Mouse (Mus musculus) stomach, embryonic 15.5 days (tissue): Measurements from ENCODE around the gene Zfp112. TPM values are rescaled to one million over a fixed set of nuclear protein-coding genes. Genes with fewer than 3 reads are reported as not detected.
"Not testable (repeated sequence)": the region's sequence is repeated elsewhere in the genome, so short reads cannot be mapped to it uniquely, and the experiment has no call there.

Experiments
- ATAC-seq: fragments of 200-750 bp; cut with Nextera tagmentation; 2 replicates; pipeline ENCODE4 v1.8.0; 2017; ENCODE audit warnings: low read depth, moderate number of reproducible peaks, moderate TSS enrichment; ENCODE audit not compliant: insufficient read depth, low FRiP score
- H3K27ac ChIP-seq: fragments of 300-500 bp; sonication (generic); 2 replicates; pipeline ENCODE4 v1.5.1; 2015; ENCODE audit warnings: mild to moderate bottlenecking, inconsistent platforms
- H3K27me3 ChIP-seq: fragments of 300-500 bp; sonication (generic); replicated peaks from 2 replicates; pipeline ENCODE4 v1.6.1; 2015; ENCODE audit warnings: inconsistent platforms
- H3K36me3 ChIP-seq: fragments of 300-500 bp; sonication (generic); 2 replicates; pipeline ENCODE4 v1.6.1; 2015; ENCODE audit warnings: inconsistent platforms
- H3K4me1 ChIP-seq: fragments of 300-500 bp; sonication (generic); 2 replicates; pipeline ENCODE4 v1.6.1; 2015; ENCODE audit warnings: inconsistent platforms
- H3K4me2 ChIP-seq: fragments of 300-500 bp; sonication (generic); 2 replicates; pipeline ENCODE4 v1.6.1; 2015; ENCODE audit warnings: mild to moderate bottlenecking, inconsistent platforms
- H3K4me3 ChIP-seq: fragments of 300-500 bp; sonication (generic); replicated peaks from 2 replicates; pipeline ENCODE4 v1.5.1; 2015; ENCODE audit warnings: inconsistent platforms
- H3K9ac ChIP-seq: fragments of 300-500 bp; sonication (generic); 2 replicates; pipeline ENCODE4 v1.6.1; 2015; ENCODE audit warnings: inconsistent platforms
- H3K9me3 ChIP-seq: fragments of 300-500 bp; sonication (generic); 2 replicates; pipeline ENCODE4 v1.6.1; 2016; ENCODE audit warnings: inconsistent platforms
- WGBS: fragments of 180-500 bp; shearing (Covaris S2); methylation state at CpG from one replicate; pipeline ENCODE4 v1.1.7; 2015; 5-methylcytosine and 5-hydroxymethylcytosine counted together
- polyA plus RNA-seq: library from polyadenylated mRNA; unstranded; fragments of >200 nt; fragmentation: Nextera tagmentation; extraction: Ambion mirVana; gene quantifications from 2 replicates; pipeline ENCODE4 v1.2.1, GENCODE M21; 2015

Zfp112 gene
- 6.8 and 7.4 TPM in 2 replicates for polyA plus RNA-seq

DNA sequence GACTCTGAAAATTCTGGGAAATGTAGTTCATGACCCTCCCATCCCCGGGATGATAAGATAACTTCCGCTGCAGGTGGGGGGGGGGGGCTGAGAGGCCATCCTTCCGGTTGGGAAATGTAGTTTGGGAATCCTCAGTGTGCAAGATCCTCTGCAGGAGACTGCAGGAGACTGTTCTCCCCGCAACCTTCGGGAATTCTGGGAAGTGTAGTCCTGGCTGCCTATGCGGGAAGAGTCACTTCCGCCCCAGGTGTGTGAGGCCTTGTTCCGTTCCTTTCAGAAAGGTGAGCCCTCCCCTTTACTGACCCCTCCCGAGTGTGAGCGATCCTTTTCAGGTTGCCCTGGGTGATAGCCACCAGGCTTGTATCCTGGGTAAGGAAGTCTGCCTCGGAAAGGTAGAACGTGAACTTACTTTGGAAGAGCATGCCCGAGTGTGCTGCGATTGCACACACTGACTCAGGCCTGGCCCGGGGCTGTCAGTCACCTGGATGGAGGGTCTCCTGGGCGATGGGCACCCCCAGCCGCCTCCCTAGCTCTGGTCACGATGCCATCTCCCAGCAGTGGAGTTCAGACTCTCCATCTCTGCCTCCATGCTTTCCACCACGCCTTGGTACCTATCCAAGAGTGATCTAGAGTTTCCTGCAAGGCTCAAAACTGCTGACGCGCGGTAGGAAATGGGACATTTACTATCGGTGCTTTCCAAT, at the start of gene Zfp112:
Zfp112 (plus strand) TSS at position 159 of the 701 bp plus-strand sequence.
- WGBS, result under 1% methylated on average over 23 of the region's 23 CpGs
- Histone ChIP-seq H3K36me3 (peaks cover 17% of the 10 kb centered on the region), H3K9me3 (peaks cover 7% of the 10 kb centered on the region; the same call in 1 of the 2 replicates), H3K9ac (peak within 1 kb of the TSS; percentile 38), H3K4me3 (peak within 1 kb of the TSS; percentile 65), H3K27ac (peak within 1 kb of the TSS; percentile 83), H3K4me2 (peak within 1 kb of the TSS; percentile 72), H3K4me1 (peaks cover 5% of the 10 kb centered on the region; the same call in 1 of the 2 replicates), H3K27me3 (no peaks in the 10 kb centered on the region)
- ATAC-seq, result peak; percentile 95

DNA sequence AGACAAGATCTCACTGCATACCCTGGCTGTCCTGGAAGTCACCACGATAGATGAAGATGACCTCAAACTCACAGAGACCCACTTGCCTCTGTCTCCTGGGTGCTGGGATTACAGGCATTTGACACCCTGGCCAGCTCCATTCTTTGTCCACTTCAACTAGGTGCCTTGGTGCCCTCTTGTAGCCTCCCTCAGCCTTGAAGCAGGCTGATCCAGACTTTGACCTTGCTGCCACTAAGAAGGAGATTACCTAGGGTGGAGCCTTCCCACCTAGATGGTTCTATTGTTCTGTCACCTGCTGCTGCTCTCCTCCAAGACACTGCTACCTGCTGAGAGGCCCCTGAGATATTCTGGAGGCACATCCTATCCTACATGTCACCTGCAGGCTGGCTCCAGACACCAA, 37.7 kb upstream of the Zfp112 start:
- not testable (repeated sequence) for H3K27me3 ChIP-seq, H3K9ac ChIP-seq, H3K36me3 ChIP-seq, H3K4me3 ChIP-seq, H3K4me1 ChIP-seq, H3K4me2 ChIP-seq, H3K9me3 ChIP-seq, ATAC-seq, H3K27ac ChIP-seq
- WGBS, result 21% methylated on average over 1 of the region's 1 CpGs

DNA sequence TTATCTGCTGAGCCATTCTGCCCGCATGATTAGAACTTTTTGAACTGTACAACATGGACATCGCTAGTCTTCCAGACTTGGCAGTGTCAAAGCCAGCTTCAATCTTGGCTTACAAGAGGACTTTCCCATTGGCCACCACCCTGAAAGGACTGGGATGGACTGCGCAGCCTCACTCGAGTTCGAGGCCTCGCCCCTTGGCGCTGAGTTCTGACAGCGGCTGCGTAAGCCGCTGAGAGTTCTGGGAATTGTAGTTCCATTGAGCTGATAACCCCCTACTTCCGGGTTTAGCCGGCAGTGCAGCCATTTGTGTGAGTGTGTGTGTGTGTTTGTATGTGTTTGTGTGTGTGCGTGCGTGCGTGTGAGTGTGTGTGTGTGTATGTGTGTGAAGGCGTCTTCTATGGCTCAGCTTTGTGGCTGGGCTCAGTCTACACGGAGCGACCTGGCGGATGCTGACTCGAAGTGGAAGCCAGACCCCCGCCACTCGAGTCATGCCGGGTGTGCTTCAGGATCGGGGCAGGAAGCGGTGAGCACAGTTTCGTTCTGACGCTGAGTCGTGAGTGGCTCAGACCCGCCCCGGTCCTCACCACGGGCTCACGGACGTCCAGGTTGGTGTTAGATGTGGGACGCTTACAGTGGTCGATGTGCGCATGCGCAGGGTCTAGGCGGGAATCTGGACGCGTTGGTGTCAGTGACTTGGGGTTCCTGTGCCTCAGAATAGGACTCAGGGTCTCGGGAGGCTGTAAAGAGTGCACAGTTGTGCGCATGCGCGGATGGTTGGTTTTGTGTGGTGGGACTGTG, 30.3 kb upstream of the Zfp112 start, which contains the start of gene Zfp180:
Zfp180 (plus strand) TSS at position 291 of the 798 bp plus-strand sequence.
- Histone ChIP-seq H3K4me1 (peaks cover 7% of the 10 kb centered on the region; the same call in 1 of the 2 replicates), H3K9ac (peak within 1 kb of the TSS; percentile 24), H3K27ac (peak within 1 kb of the TSS; percentile 80), H3K36me3 (peaks cover 12% of the 10 kb centered on the region), H3K4me2 (peak within 1 kb of the TSS; percentile 84), H3K9me3 (no peaks in the 10 kb centered on the region), H3K27me3 (no peaks in the 10 kb centered on the region), H3K4me3 (peak within 1 kb of the TSS; percentile 59)
- ATAC-seq, result peak; percentile 98
- WGBS, result 16% methylated on average over 44 of the region's 44 CpGs

DNA sequence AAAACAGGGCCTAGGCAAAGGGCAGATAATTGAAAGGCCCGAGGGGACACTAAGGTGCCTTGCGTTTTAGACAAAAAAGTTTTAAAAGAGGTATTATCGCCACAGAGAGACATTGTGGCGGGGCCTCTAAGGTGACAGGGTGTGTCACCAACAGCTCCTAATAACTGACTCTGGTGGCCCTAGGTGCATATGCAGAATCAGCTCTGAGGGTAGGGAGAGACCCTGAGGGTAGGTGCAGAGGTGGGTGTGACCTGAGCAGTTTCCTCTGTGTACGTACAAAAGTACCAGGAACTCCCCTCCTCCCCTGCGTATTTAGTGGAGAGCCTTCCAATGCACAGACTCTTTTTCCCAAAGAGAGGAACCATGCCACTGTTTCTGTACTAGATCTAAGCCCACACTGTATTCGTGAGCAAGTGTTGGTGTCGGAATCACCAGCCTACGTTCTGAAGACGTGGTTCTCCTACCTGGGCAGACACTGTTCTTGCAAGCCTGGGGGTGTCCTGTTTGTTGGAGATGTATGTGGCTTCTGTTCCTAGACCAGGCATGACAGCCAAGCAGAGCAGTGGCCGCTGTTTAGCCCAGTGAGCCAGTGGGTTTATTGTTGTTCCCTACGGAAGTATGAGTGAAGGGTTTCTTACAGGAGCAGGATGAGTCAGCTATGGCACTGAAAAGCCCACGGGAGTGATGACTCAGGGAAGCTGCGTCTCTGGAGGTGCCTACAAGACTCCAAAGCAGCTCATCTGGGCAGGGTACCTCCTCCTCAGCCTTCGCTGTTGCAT, 29.5 kb upstream of the Zfp112 start:
- H3K27me3 ChIP-seq, result no peaks in the 10 kb centered on the region
- H3K36me3 ChIP-seq, result peaks cover 19% of the 10 kb centered on the region
- peak overlapping the region; percentile 84 for H3K4me2 ChIP-seq
- peak; percentile 3; the same call in 1 of the 2 replicates for ATAC-seq
- H3K9me3 ChIP-seq, result no peaks in the 10 kb centered on the region
- H3K9ac ChIP-seq, result peak overlapping the region; percentile 24
- 36% methylated on average over 15 of the region's 15 CpGs for WGBS
- peaks cover 7% of the 10 kb centered on the region; the same call in 1 of the 2 replicates for H3K4me1 ChIP-seq
- H3K4me3 ChIP-seq, result peak overlapping the region; percentile 59
- H3K27ac ChIP-seq, result peak overlapping the region; percentile 80; the same call in 1 of the 2 replicates

DNA sequence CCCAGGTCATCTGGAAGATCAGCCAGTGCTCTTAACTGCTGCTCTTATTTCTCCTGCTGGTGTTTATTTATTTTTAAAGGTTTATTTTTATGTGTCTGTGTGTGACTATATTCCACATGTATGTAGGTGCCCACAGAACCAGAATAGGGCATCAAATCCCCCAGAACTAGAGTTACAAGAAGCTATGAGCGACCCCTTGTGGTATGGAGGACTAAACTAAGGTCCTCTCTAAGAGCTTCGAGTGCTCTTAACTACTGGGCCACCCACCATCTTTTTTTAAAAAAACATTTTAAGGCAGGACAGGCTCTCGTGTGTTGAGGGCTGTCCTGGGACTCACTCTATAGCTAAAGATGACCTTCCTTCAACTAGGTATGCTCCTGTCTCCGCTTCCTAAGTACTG, 25.2 kb upstream of the Zfp112 start:
- H3K9me3 ChIP-seq, result no peaks in the 10 kb centered on the region
- H3K27me3 ChIP-seq, result no peaks in the 10 kb centered on the region
- H3K4me1 ChIP-seq, result peaks cover 7% of the 10 kb centered on the region; the same call in 1 of the 2 replicates
- H3K27ac ChIP-seq, result no peak overlapping the region
- no peak overlapping the region for H3K4me3 ChIP-seq
- WGBS, result 91% methylated on average over 4 of the region's 4 CpGs
- H3K36me3 ChIP-seq, result peaks cover 19% of the 10 kb centered on the region
- ATAC-seq, result no peak
- no peak overlapping the region for H3K4me2 ChIP-seq
- no peak overlapping the region for H3K9ac ChIP-seq

DNA sequence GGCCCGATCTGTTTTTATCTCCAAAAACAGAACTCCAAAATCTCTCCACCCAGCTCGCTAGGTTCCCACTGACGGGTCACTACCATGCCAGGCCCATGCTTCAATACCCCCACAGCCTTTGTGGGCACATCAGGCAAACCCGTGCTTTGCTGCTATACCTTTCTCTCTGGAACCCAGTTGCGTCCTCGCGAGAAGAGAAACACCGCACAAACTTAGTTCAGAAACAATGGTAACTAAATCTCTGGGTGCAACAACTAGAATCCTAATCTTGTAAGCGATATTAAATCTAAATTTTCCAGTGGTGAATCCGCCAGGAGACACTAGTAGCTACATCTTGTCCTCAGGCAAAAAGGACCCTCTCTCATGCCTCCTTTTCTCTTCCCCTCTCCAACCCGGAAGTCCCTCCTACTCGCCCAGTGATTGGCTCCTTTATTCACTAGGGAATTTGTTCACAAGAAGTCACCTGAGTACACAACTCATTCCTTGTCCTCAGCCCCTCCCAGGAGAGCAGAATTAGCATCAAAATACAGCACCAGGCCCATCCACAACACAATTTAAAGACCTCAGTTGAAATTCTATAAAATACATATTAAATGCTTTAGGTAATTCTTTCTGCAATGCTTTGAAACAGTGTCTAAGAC, 24.5 kb upstream of the Zfp112 start:
- Histone ChIP-seq H3K4me3 (no peak overlapping the region), H3K9ac (no peak overlapping the region), H3K27me3 (no peaks in the 10 kb centered on the region), H3K4me1 (peaks cover 4% of the 10 kb centered on the region; the same call in 1 of the 2 replicates), H3K4me2 (no peak overlapping the region), H3K9me3 (no peaks in the 10 kb centered on the region), H3K27ac (no peak overlapping the region), H3K36me3 (peaks cover 19% of the 10 kb centered on the region)
- WGBS, result 94% methylated on average over 12 of the region's 12 CpGs
- ATAC-seq, result no peak

DNA sequence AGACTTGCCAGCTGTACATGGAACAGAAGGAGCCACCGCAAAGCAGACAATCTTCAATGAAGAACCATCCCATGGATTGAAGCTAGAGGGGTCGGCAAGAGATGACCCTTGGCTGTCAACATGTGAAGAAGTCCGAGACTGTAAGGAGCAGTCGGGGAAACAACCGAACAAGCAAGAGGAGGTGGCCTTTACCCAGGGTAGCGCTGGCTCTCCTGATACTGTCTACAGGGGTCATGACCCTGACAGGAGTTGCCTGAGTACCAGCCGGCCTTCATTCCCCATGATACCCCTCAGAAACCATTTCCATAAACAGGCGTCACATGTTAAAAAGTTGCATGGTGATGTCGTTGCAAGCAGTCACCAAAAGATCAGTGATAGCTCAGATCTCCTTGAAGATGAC, 7.7 kb upstream of the Zfp112 start:
- Histone ChIP-seq H3K36me3 (peaks cover 96% of the 10 kb centered on the region), H3K27ac (no peak overlapping the region)

DNA sequence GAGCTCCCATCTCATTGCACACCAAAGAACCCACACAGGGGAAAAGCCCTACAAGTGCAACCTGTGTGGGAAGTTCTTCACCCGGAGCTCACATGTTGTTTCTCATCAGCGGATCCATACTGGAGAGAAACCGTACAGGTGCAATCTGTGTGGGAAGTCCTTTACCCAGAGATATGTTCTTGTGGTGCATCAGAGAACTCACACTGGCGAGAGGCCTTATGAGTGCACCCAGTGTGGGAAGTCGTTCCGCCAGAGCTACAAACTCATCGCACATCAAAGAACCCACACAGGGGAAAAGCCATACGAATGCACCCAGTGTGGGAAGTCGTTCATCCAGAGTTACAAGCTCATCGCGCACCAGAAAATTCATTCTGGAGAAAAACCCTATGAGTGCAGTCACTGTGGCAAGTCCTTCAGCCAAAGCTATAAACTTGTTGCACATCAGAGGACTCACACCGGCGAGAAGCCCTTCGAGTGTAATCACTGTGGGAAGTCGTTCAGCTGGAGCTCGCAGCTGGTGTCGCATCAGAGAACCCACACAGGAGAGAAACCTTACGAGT, 6.9 kb upstream of the Zfp112 start:
- Histone ChIP-seq H3K27me3 (no peaks in the 10 kb centered on the region), H3K4me1 (no peaks in the 10 kb centered on the region), H3K9ac (no peak overlapping the region), H3K4me3 (no peak overlapping the region), H3K27ac (no peak overlapping the region), H3K4me2 (no peak overlapping the region), H3K36me3 (peaks cover 88% of the 10 kb centered on the region), H3K9me3 (peaks cover 41% of the 10 kb centered on the region)
- no peak for ATAC-seq
- WGBS, result 93% methylated on average over 18 of the region's 18 CpGs

More for the DNA sequence above, 7.7 kb upstream of the Zfp112 start:
- WGBS, result 94% methylated on average over 9 of the region's 9 CpGs
- no peak overlapping the region for H3K4me3 ChIP-seq
- no peak overlapping the region for H3K4me2 ChIP-seq
- H3K4me1 ChIP-seq, result no peaks in the 10 kb centered on the region
- ATAC-seq, result no peak
- no peaks in the 10 kb centered on the region for H3K27me3 ChIP-seq
- H3K9me3 ChIP-seq, result peaks cover 41% of the 10 kb centered on the region
- H3K9ac ChIP-seq, result no peak overlapping the region

DNA sequence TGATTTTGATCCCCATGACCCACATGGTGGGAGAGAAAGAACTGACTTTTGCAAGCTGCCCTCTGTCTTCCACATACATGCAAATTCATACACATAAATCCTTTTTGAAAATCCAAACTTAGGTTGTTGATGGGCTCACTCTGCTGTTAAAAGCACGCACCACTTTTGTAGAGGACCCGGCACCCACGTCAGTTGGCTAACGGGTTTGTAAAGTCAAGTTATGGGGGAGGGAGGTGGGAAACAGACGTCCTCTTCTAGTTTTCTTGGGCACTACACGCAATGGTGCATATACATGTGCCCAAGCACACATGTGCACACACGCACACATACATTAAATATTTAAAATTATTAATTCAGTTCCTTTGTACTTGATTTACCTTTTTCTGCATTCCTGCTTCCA, 1.3 kb upstream of the Zfp112 start:
- Histone ChIP-seq H3K4me2 (no peak overlapping the region), H3K27me3 (no peaks in the 10 kb centered on the region), H3K4me1 (peaks cover 5% of the 10 kb centered on the region; the same call in 1 of the 2 replicates), H3K9me3 (peaks cover 18% of the 10 kb centered on the region), H3K4me3 (no peak overlapping the region), H3K36me3 (peaks cover 32% of the 10 kb centered on the region), H3K27ac (no peak overlapping the region), H3K9ac (no peak overlapping the region)
- ATAC-seq, result no peak
- WGBS, result 95% methylated on average over 7 of the region's 7 CpGs

DNA sequence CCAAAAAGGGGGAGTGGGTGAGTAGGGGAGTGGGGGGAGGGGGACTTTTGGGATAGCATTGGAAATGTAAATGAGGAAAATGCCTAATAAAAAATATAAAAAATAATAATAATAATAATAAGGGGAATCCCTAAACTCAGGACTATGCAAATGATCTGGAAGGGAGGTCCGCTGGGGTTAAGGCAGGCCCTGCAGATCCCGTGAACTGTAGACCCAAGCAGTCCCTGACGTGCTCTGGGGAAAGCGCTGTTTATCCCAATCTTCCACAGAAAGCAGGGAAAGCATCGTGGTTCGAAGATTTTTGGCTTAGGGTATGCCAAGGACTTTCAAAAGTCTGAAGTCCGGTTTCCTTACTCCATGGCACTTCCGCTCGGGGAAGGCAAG, 350 bp upstream of the Zfp112 start:
- Histone ChIP-seq H3K27ac (peak overlapping the region; percentile 83), H3K27me3 (no peaks in the 10 kb centered on the region), H3K4me3 (peak overlapping the region; percentile 65), H3K9ac (no peak overlapping the region), H3K36me3 (peaks cover 23% of the 10 kb centered on the region), H3K9me3 (peaks cover 9% of the 10 kb centered on the region), H3K4me2 (peak overlapping the region; percentile 72), H3K4me1 (peaks cover 5% of the 10 kb centered on the region; the same call in 1 of the 2 replicates)
- ATAC-seq, result no peak
- WGBS, result 4% methylated on average over 9 of the region's 9 CpGs

DNA sequence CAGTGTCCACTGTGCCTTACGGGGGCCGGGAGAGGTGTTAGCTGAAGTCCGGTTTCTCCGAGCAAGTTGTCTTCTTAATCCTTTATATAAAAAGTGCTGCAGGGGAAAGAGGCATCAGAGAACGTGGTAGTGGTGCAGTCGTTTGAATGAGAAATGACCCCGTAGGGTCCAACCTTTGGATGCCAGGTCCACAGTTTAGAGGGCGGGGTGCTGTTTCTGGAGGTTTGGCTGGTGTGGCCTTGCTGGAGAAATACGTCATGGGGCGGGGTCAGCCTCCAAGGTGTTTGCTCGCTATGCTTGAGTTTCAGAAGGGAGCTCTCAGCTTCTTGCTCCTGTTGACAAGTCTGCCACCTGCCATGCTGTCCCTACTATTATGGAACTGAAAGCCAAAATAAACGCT, 887 bp downstream of the Zfp112 start:
- peaks cover 2% of the 10 kb centered on the region; the same call in 1 of the 2 replicates for H3K9me3 ChIP-seq
- H3K27me3 ChIP-seq, result no peaks in the 10 kb centered on the region
- peaks cover 11% of the 10 kb centered on the region for H3K36me3 ChIP-seq
- WGBS, result 14% methylated on average over 12 of the region's 12 CpGs
- peak overlapping the region; percentile 65 for H3K4me3 ChIP-seq
- peak; percentile 69 for ATAC-seq
- H3K27ac ChIP-seq, result peak overlapping the region; percentile 80
- H3K9ac ChIP-seq, result peak overlapping the region; percentile 38
- peaks cover 5% of the 10 kb centered on the region; the same call in 1 of the 2 replicates for H3K4me1 ChIP-seq
- peak overlapping the region; percentile 72 for H3K4me2 ChIP-seq
